Mouse (Mus musculus) small intestine, adult 2 months (tissue): Measurements from ENCODE around the gene Nom1. TPM values are rescaled to one million over a fixed set of nuclear protein-coding genes. Genes with fewer than 3 reads are reported as not detected.
A peak's percentile ranks its signal among the peaks of the same experiment; 100 is the strongest.

Source experiments
- H3K27ac ChIP-seq: fragments of 200-500 bp; 2 replicates; pipeline ENCODE4 v1.5.1; 2012; ENCODE audit warnings: low read depth, low read length, control low read depth, inconsistent platforms; ENCODE audit not compliant: insufficient read depth
- H3K27me3 ChIP-seq: fragments of 200-500 bp; 2 replicates; pipeline ENCODE4 v1.6.1; 2012; ENCODE audit warnings: mild to moderate bottlenecking, moderate library complexity, low read length, inconsistent platforms; ENCODE audit not compliant: control insufficient read depth, insufficient read depth
- H3K36me3 ChIP-seq: fragments of 200-500 bp; 2 replicates; pipeline ENCODE4 v1.6.1; 2012; ENCODE audit warnings: mild to moderate bottlenecking, low read length, control low read depth, inconsistent platforms; ENCODE audit not compliant: control insufficient read depth, insufficient read depth
- H3K4me1 ChIP-seq: fragments of 200-500 bp; 2 replicates; pipeline ENCODE4 v1.6.1; 2012; ENCODE audit warnings: low read length, inconsistent platforms, mixed read lengths; ENCODE audit not compliant: control insufficient read depth, insufficient read depth, insufficient read length
- H3K4me3 ChIP-seq: fragments of 200-500 bp; 2 replicates; pipeline ENCODE4 v1.5.1; 2012; ENCODE audit warnings: low read depth, mild to moderate bottlenecking, control low read depth, inconsistent platforms, low read length, moderate library complexity
- CTCF ChIP-seq: fragments of 200-500 bp; IDR thresholded peaks from 2 replicates; pipeline ENCODE4 v1.5.1; 2012; ENCODE audit warnings: low read depth, mild to moderate bottlenecking, control low read depth, inconsistent platforms, low read length, moderate library complexity, mixed read lengths; ENCODE audit not compliant: insufficient replicate concordance, insufficient read length; ENCODE audit errors: extremely low read depth
- POLR2A ChIP-seq: fragments of 200-500 bp; IDR thresholded peaks from 2 replicates; pipeline ENCODE4 v1.6.1; 2012; ENCODE audit warnings: low read depth, mild to moderate bottlenecking, control low read depth, inconsistent platforms, low read length, moderate library complexity
- WGBS: fragments of 180-500 bp; shearing (Covaris S2); methylation state at CpG from one replicate; pipeline ENCODE4 v1.1.7; 2018; 5-methylcytosine and 5-hydroxymethylcytosine counted together
- polyA plus RNA-seq: library from polyadenylated mRNA; depleted of rRNA; stranded (reverse); fragments of >200 nt; gene quantifications from 2 replicates; pipeline ENCODE4 v1.2.3, GENCODE M21; 2012; rRNA removed

Nom1 gene
- 1.7 and 2.7 TPM in 2 replicates for polyA plus RNA-seq

DNA sequence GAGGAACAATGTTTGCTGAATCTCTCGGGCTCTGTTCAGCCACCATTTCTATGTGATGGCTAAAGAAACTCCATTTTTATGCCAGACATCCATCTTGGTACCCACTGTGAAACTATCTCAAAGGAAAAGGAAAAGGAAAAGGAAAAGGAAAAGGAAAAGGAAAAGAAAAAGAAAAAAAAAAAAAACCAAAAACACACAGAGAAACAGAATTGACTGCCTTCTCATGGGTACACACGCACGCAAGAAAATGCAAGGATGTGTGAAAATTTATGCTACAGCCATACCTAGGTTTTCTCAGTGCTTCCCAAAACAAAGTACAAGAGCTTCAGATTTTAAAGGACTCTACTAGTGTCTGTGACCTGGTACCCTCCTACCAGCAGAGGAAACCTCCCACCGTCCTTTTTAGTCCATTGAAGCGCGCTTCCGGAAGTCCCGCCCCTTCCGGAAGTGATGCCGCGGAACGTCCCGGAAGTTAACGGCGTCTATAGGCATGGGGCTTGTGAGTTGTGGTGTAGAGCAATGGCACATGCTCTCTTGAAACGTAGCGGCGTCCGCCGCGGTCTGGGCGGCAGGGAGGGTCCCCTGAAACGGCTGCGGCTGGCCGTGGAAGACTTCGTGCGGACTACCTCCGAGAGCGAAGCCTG is at the start of gene Nom1:
Gene Nom1 (plus strand): TSS at position 437 of the 644 bp plus-strand sequence.
- Histone ChIP-seq H3K4me3 (peak within 1 kb of the TSS; percentile 95), H3K4me1 (peaks cover 7% of the 10 kb centered on the region; the same call in 1 of the 2 replicates), H3K27ac (peak within 1 kb of the TSS; percentile 68), H3K36me3 (peaks cover 14% of the 10 kb centered on the region), H3K27me3 (no peaks in the 10 kb centered on the region)
- TF ChIP-seq CTCF = no peak
- peak; percentile 59; the same call in 1 of the 2 replicates for TF ChIP-seq POLR2A
- WGBS = 3% methylated on average over 29 of the region's 29 CpGs

GRCm38 (mm10) chr5:29387591-29387990 is 46.9 kb upstream of the Nom1 start:
- no peak overlapping the region for H3K27ac ChIP-seq
- no peak overlapping the region for H3K4me3 ChIP-seq
- H3K27me3 ChIP-seq = no peaks in the 10 kb centered on the region
- no peaks in the 10 kb centered on the region for H3K36me3 ChIP-seq
- 22% methylated on average over 1 of the region's 1 CpGs for WGBS
- peaks cover 4% of the 10 kb centered on the region; the same call in 1 of the 2 replicates for H3K4me1 ChIP-seq
- TF ChIP-seq POLR2A (no peak), CTCF (no peak)

DNA sequence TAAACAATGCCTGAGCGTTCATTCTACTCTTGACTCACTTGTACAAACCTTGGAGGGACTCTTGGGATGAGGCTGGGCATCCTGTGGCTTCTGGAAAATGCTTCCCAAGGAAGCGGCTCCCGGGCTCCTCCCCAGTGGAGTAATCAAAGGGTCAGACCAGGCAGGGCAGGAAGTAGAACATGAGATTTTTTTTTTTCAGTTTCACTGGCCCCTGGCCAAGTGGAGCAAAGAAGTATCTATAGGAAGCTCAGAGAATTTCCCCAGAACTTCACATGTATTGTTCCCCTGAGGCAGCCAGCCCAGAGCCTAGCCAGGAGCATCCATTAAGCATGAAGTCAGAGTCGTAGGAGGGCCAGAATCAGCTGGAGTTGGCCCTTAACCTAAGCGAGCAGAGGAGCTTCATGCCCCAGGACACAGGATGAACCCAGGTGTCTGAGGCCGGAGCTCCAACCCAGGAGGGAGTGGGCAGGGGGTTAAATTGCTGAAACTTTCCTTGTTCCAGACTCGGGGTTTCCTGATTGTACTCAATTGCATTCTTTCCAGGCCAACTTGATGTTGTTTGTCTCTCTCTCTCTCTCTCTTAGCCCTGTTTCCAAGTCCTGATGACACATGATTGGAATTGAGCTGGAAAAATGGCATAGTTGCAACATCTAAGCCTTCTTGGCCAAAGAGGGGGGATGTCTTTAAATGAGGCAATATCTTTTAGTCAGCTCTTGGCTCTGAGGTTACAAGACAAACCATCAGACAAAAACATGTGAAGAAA is 46.1 kb upstream of the Nom1 start:
- H3K27me3 ChIP-seq = no peaks in the 10 kb centered on the region
- no peak overlapping the region for H3K4me3 ChIP-seq
- H3K4me1 ChIP-seq = peaks cover 4% of the 10 kb centered on the region; the same call in 1 of the 2 replicates
- no peaks in the 10 kb centered on the region for H3K36me3 ChIP-seq
- peak overlapping the region; percentile 8; the same call in 1 of the 2 replicates for H3K27ac ChIP-seq
- TF ChIP-seq CTCF (no peak), POLR2A (no peak)
- 23% methylated on average over 7 of the region's 7 CpGs for WGBS

- Histone ChIP-seq H3K36me3 (no peaks in the 10 kb centered on the region), H3K4me3 (no peak overlapping the region), H3K27ac (no peak overlapping the region), H3K27me3 (no peaks in the 10 kb centered on the region), H3K4me1 (peaks cover 4% of the 10 kb centered on the region; the same call in 1 of the 2 replicates)
- WGBS = 21% methylated on average over 15 of the region's 15 CpGs
- peak; percentile 98 for TF ChIP-seq CTCF
- TF ChIP-seq POLR2A = no peak
Observed at GRCm38 (mm10) chr5:29388944-29389765, 45.3 kb upstream of the Nom1 start.

- Histone ChIP-seq H3K27me3 (peaks cover 9% of the 10 kb centered on the region; the same call in 1 of the 2 replicates), H3K27ac (no peak overlapping the region), H3K4me3 (no peak overlapping the region), H3K36me3 (no peaks in the 10 kb centered on the region), H3K4me1 (no peaks in the 10 kb centered on the region)
- WGBS = 25% methylated on average over 4 of the region's 4 CpGs
- TF ChIP-seq CTCF = no peak
- no peak for TF ChIP-seq POLR2A
Observed at GRCm38 (mm10) chr5:29398427-29398826, 36.0 kb upstream of the Nom1 start.

GRCm38 (mm10) chr5:29410854-29411253 is 23.6 kb upstream of the Nom1 start:
- TF ChIP-seq POLR2A = no peak
- TF ChIP-seq CTCF = no peak
- H3K27ac ChIP-seq = no peak overlapping the region
- peaks cover 11% of the 10 kb centered on the region for H3K27me3 ChIP-seq
- H3K4me1 ChIP-seq = no peaks in the 10 kb centered on the region
- no peak overlapping the region for H3K4me3 ChIP-seq
- H3K36me3 ChIP-seq = no peaks in the 10 kb centered on the region
